Mouse (Mus musculus) lung, adult 2 months (tissue): ENCODE results near the gene Tbcel.

ENCODE experiments used
- CTCF ChIP-seq: fragments of 200-500 bp; IDR thresholded peaks from 2 replicates; pipeline ENCODE4 v1.5.1; 2011; ENCODE audit warnings: mild to moderate bottlenecking, low read length, control low read depth; ENCODE audit not compliant: insufficient read depth
- POLR2A ChIP-seq: fragments of 200-500 bp; IDR thresholded peaks from 2 replicates; pipeline ENCODE4 v1.6.1; 2011; ENCODE audit warnings: low read depth, mild to moderate bottlenecking, control low read depth, low read length, borderline replicate concordance; ENCODE audit errors: extremely low read depth

DNA sequence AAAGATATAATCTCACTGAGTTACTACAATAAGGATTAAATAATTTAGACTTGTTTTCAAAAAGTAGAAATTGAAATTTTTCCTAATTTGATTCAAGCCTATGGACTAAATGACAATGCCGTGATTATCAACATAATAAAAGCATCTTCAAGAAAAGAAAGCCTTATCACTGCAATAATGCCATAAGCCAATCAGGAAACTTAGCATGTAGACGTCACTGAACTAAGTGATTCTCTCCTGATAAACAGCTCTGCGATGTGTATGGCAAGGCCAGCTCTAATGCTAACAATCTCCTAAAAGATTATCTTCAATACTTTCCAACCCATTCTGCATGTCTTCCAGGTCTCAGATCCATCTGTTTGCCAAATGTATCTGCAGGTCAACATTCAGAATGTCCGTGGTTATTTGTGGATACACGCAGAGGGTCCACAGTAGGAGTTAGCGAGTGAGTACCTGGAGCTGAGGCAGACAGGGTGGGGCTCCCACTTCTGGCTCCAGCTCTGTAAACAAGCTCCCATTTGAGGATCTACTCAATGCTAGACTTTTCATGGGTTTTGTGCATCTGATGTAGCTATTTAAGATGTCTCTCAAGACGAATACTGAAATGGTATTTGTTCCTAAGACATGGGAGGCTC, 44.9 kb downstream of the Tbcel start:
- TF ChIP-seq POLR2A (no peak), CTCF (no peak)
